Comparison of ENCODE assay signal across 15 mouse cellular contexts in the genomic region with DNA sequence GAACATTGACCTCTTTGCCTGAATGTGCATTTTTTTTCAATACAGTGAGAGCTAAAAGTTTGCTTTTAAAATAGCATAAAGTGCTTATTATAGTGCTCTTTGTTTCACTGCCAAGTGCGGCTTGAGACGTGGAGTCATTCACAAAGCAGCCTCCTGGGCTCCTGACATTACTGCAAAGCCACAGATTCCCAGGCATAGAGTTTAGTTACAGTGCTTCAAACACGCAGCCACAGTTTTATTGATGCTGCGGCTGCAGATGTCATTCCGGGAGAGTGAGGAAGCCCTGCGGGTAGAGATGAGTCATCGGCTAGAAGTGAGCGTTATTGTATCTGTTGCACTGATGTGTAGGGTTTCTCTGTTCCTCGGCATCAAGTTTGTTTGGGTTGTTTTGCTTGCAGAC. TPM values are rescaled to one million over a fixed set of nuclear protein-coding genes. Genes with fewer than 3 reads are reported as not detected.
DNase-seq lines count a peak whose midpoint lies in the region; ATAC-seq and TF ChIP-seq lines count a peak whose summit lies in the region.
"Had no signal": no experiment of that assay in that cellular context is flagged by ENCODE, and none has a peak within 500 bp of the region (broad histone marks: within the 10 kb centered on the region; RNA-seq: fewer than 3 reads in every experiment).

No protein-coding gene starts in this region.

- no peak; the same call in 1 of the 2 replicates for ATAC-seq in lung, postnatal 0 days
- ATAC-seq in Patski = peak; percentile 96
- ATAC-seq in limb, embryonic 15.5 days (ENCODE audit: insufficient number of reproducible peaks, low FRiP score, low TSS enrichment, low read depth) = peak; percentile 75; the same call in 1 of the 2 replicates
- ATAC-seq: forebrain, embryonic 13.5 days; liver, embryonic 12.5 days had no signal

- no peak for TF ChIP-seq CTCF in lung, postnatal 0 days (IDR thresholded peaks at IDR 0.05)
- no peak for TF ChIP-seq CTCF in Patski (IDR thresholded peaks at IDR 0.05)

- POLR2A ChIA-PET in Patski (lab: Charles Lee) = interaction anchor here (1.1 kb wide), 1 partner anchor 49 kb away, joined by 3 read pairs; no protein-coding TSS in a partner anchor

- no peak for TF ChIP-seq EP300 in lung, postnatal 0 days (IDR thresholded peaks at IDR 0.05)

- H3K9me3 ChIP-seq in lung, postnatal 0 days (ENCODE audit: low read length) = no peaks in the 10 kb centered on the region
- H3K9me3 ChIP-seq in limb, embryonic 15.5 days = no peaks in the 10 kb centered on the region
- H3K9me3 ChIP-seq: forebrain, embryonic 13.5 days; liver, embryonic 12.5 days had no signal

- H3K4me1 ChIP-seq in lung, postnatal 0 days (ENCODE audit: insufficient read depth, low read depth, low read length) = peaks cover 2% of the 10 kb centered on the region
- H3K4me1 ChIP-seq in limb, embryonic 15.5 days = peaks cover 17% of the 10 kb centered on the region
- H3K4me1 ChIP-seq: forebrain, embryonic 13.5 days; liver, embryonic 12.5 days had no signal

- H3K4me2 ChIP-seq in lung, postnatal 0 days (replicated peaks; ENCODE audit: low read depth, low read length) = no peak overlapping the region
- no peak overlapping the region for H3K4me2 ChIP-seq in limb, embryonic 15.5 days
- H3K4me2 ChIP-seq: forebrain, embryonic 13.5 days; liver, embryonic 12.5 days had no signal

- H3K9ac ChIP-seq in lung, postnatal 0 days (replicated peaks; ENCODE audit: low read depth) = no peak overlapping the region
- H3K9ac ChIP-seq in limb, embryonic 15.5 days = no peak overlapping the region
- H3K9ac ChIP-seq: forebrain, embryonic 13.5 days; liver, embryonic 12.5 days had no signal

- CTCF ChIA-PET in Patski (lab: Charles Lee) = no interaction called here

- WGBS in lung, postnatal 0 days = 42% methylated on average over 9 of the region's 9 CpGs
- 14% methylated on average over 9 of the region's 9 CpGs for WGBS in limb, embryonic 15.5 days

- peak; percentile 2 to 68 for DNase-seq in frontal cortex, adult 2 months (ENCODE audit: extremely low spot score in 1 of 2, low spot score in 1 of 2)
- DNase-seq in frontal cortex, postnatal 10 days (ENCODE audit: low spot score in 2 of 2) = no peak
- peak; percentile 9 for DNase-seq in lung, postnatal 0 days (ENCODE audit: low spot score)
- DNase-seq in lung, postnatal 14 days = no peak
- DNase-seq in Patski (ENCODE audit: low read depth, low spot score) = peak; percentile 83
- no peak for DNase-seq in layer of hippocampus, postnatal 14 days (ENCODE audit: low spot score in 2 of 2)
- no peak for DNase-seq in thymus, postnatal 4 days
- DNase-seq: adrenal gland, adult 8-10 months; heart, postnatal 10 days; retina, postnatal 1 day; thymus, postnatal 14 days had no signal

- no peaks in the 10 kb centered on the region for H3K36me3 ChIP-seq in lung, postnatal 0 days (ENCODE audit: insufficient read depth, low read length)
- H3K36me3 ChIP-seq in limb, embryonic 15.5 days = no peaks in the 10 kb centered on the region
- H3K36me3 ChIP-seq: liver, embryonic 12.5 days had no signal

- no peaks in the 10 kb centered on the region for H3K27me3 ChIP-seq in lung, postnatal 0 days (replicated peaks; ENCODE audit: insufficient read depth, low read length)
- H3K27me3 ChIP-seq in Patski = no peaks in the 10 kb centered on the region
- no peaks in the 10 kb centered on the region for H3K27me3 ChIP-seq in limb, embryonic 15.5 days
- H3K27me3 ChIP-seq: forebrain, embryonic 13.5 days; liver, embryonic 12.5 days had no signal

- in situ Hi-C loops in Patski (cut with MboI; ENCODE audit: low pct_unique_long_range_greater_than_20kb) = no loop called here

- H3K27ac ChIP-seq in lung, postnatal 0 days (ENCODE audit: low read length) = no peak overlapping the region
- peak overlapping the region; percentile 50 for H3K27ac ChIP-seq in limb, embryonic 15.5 days
- H3K27ac ChIP-seq: forebrain, embryonic 13.5 days; liver, embryonic 12.5 days had no signal

- H3K4me3 ChIP-seq in lung, postnatal 0 days (ENCODE audit: low read depth, low read length) = no peak overlapping the region
- H3K4me3 ChIP-seq in limb, embryonic 15.5 days = no peak overlapping the region
- H3K4me3 ChIP-seq: forebrain, embryonic 13.5 days; liver, embryonic 12.5 days had no signal

RNA-seq across cellular contexts. Expression of a gene that starts 26.8 kb away (rescaled TPM):
- 2.7 and 3.3 TPM in 2 replicates for polyA plus RNA-seq in frontal cortex, adult 2 months (2012; rRNA removed)
- 14.1 and 14.5 TPM in 2 replicates for polyA plus RNA-seq in lung, postnatal 0 days (2015; fragmentation: Nextera tagmentation; extraction: Ambion mirVana)
- 0.04 TPM for polyA plus RNA-seq in Patski (2021)
- polyA plus RNA-seq in limb, embryonic 15.5 days (2015; fragmentation: Nextera tagmentation; extraction: Ambion mirVana) = 13.5 and 13.7 TPM in 2 replicates
- 10 to 100 TPM; 29.6 to 31.8 TPM for total RNA-seq in layer of hippocampus, postnatal 14 days (2021)
- total RNA-seq: granulocyte monocyte progenitor cell, adult 5-6 weeks had no signal

Comparison
In these comparisons a context has a peak if more than half of its experiments do, and no peak if none do; other contexts are left out.
1. DNase-seq: peak in frontal cortex, adult 2 months (2 of 2), lung, postnatal 0 days (single experiment) and Patski (single experiment); none in frontal cortex, postnatal 10 days (0 of 2), lung, postnatal 14 days (single experiment), layer of hippocampus, postnatal 14 days (0 of 2) and thymus, postnatal 4 days (single experiment).